15 mouse cellular contexts compared by ENCODE assay signal in the genomic region with DNA sequence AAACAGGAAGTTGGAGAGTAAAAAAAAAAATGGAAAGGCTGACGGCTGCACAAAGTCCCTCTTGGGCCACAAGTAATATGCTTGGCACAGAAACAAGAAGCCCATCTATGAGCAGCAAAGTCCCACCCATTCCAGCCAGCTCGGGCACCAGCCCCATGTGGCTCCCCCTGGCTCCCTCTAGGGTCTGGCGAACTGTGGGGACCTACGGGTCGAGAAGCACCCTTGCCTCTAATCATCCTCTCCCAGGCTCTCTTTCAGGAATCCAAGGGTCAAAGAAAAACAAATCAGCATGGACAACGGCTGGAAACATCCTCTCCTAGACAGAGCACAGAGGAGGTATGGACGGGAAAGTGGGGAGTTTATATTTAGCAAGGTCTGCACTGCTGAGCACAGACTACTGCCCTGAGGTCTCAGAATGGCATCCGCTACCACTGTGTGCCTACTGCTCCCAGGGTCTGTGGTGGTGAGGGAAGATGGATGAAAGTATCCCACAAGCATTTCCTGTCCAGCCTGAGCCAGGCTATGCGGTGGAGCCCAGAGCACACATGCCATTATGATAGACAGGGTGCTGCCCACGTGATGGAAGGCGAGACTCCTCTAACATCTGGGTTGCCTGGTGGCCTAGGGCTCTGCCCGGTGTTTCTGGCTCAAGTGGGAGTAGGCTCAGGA.
DNase-seq lines count a peak whose midpoint lies in the region; ATAC-seq and TF ChIP-seq lines count a peak whose summit lies in the region.
"Had no signal": no experiment of that assay in that cellular context is flagged by ENCODE, and none has a peak within 500 bp of the region (broad histone marks: within the 10 kb centered on the region; RNA-seq: fewer than 3 reads in every experiment).

No protein-coding gene starts in this region.

- H3K27me3 ChIP-seq in heart, embryonic 14.5 days (ENCODE audit: control insufficient read depth, insufficient read depth, low read length), result no peaks in the 10 kb centered on the region
- no peaks in the 10 kb centered on the region for H3K27me3 ChIP-seq in lung, postnatal 0 days (replicated peaks; ENCODE audit: insufficient read depth, low read length)
- H3K27me3 ChIP-seq in embryonic facial prominence, embryonic 15.5 days, result no peaks in the 10 kb centered on the region
- no peaks in the 10 kb centered on the region for H3K27me3 ChIP-seq in neural tube, embryonic 15.5 days (replicated peaks)
- H3K27me3 ChIP-seq: midbrain, embryonic 13.5 days; neural tube, embryonic 12.5 days had no signal

- ATAC-seq in heart, embryonic 14.5 days (ENCODE audit: insufficient number of reproducible peaks, insufficient read depth, low FRiP score, low read depth), result peak; percentile 47
- ATAC-seq in lung, postnatal 0 days, result peak; percentile 60
- peak; percentile 77; the same call in 1 of the 2 replicates for ATAC-seq in embryonic facial prominence, embryonic 15.5 days (ENCODE audit: insufficient number of reproducible peaks, low FRiP score, low TSS enrichment, low read depth)
- no peak for ATAC-seq in neural tube, embryonic 15.5 days (ENCODE audit: low FRiP score)
- ATAC-seq: midbrain, embryonic 13.5 days had no signal

- TF ChIP-seq CTCF in lung, postnatal 0 days (IDR thresholded peaks at IDR 0.05), result no peak

- H3K9me3 ChIP-seq in heart, embryonic 14.5 days (ENCODE audit: control insufficient read depth, low read length), result no peaks in the 10 kb centered on the region
- no peaks in the 10 kb centered on the region for H3K9me3 ChIP-seq in lung, postnatal 0 days (ENCODE audit: low read length)
- no peaks in the 10 kb centered on the region for H3K9me3 ChIP-seq in embryonic facial prominence, embryonic 15.5 days (replicated peaks)
- H3K9me3 ChIP-seq in neural tube, embryonic 15.5 days (replicated peaks), result no peaks in the 10 kb centered on the region
- H3K9me3 ChIP-seq: midbrain, embryonic 13.5 days; neural tube, embryonic 12.5 days had no signal

- no peak overlapping the region for H3K9ac ChIP-seq in heart, embryonic 14.5 days (ENCODE audit: low read length)
- H3K9ac ChIP-seq in lung, postnatal 0 days (replicated peaks; ENCODE audit: low read depth), result no peak overlapping the region
- H3K9ac ChIP-seq in embryonic facial prominence, embryonic 15.5 days, result no peak overlapping the region
- H3K9ac ChIP-seq in neural tube, embryonic 15.5 days (replicated peaks), result no peak overlapping the region
- H3K9ac ChIP-seq: midbrain, embryonic 13.5 days; neural tube, embryonic 12.5 days had no signal

- H3K4me1 ChIP-seq in heart, embryonic 14.5 days (ENCODE audit: control insufficient read depth in 2 of 2, insufficient read depth in 2 of 2, low read length in 2 of 2), result peaks cover 16 to 28% of the 10 kb centered on the region in 2 experiments
- H3K4me1 ChIP-seq in lung, postnatal 0 days (ENCODE audit: insufficient read depth, low read depth, low read length), result no peaks in the 10 kb centered on the region
- 0 out of 2 replicates have a peak, but pooled peaks cover 5% of the 10 kb centered on the region for H3K4me1 ChIP-seq in embryonic facial prominence, embryonic 15.5 days
- H3K4me1 ChIP-seq in neural tube, embryonic 15.5 days, result no peaks in the 10 kb centered on the region
- H3K4me1 ChIP-seq: neural tube, embryonic 12.5 days had no signal

- no peak overlapping the region for H3K4me3 ChIP-seq in heart, embryonic 14.5 days (ENCODE audit: control insufficient read depth in 1 of 2, insufficient read depth in 1 of 2, low read depth in 1 of 2, low read length in 2 of 2)
- no peak overlapping the region for H3K4me3 ChIP-seq in lung, postnatal 0 days (ENCODE audit: low read depth, low read length)
- no peak overlapping the region for H3K4me3 ChIP-seq in embryonic facial prominence, embryonic 15.5 days (replicated peaks)
- no peak overlapping the region for H3K4me3 ChIP-seq in neural tube, embryonic 15.5 days (replicated peaks)
- H3K4me3 ChIP-seq: erythroblast, embryonic 14.5 days; midbrain, embryonic 13.5 days; neural tube, embryonic 12.5 days had no signal

- H3K4me2 ChIP-seq in heart, embryonic 14.5 days (ENCODE audit: low read length), result peak overlapping the region; percentile 34
- H3K4me2 ChIP-seq in lung, postnatal 0 days (replicated peaks; ENCODE audit: low read depth, low read length), result no peak overlapping the region
- H3K4me2 ChIP-seq in embryonic facial prominence, embryonic 15.5 days (replicated peaks), result no peak overlapping the region
- no peak overlapping the region for H3K4me2 ChIP-seq in neural tube, embryonic 15.5 days
- H3K4me2 ChIP-seq: midbrain, embryonic 13.5 days; neural tube, embryonic 12.5 days had no signal

- H3K27ac ChIP-seq in heart, embryonic 14.5 days (replicated peaks in 1 of 2; ENCODE audit: control insufficient read depth in 1 of 2, insufficient read depth in 1 of 2, low read depth in 2 of 2, low read length in 2 of 2), result peak overlapping the region; percentile 58 to 72
- H3K27ac ChIP-seq in lung, postnatal 0 days (ENCODE audit: low read length), result no peak overlapping the region; the same call in 1 of the 2 replicates
- H3K27ac ChIP-seq in embryonic facial prominence, embryonic 15.5 days (replicated peaks), result peak overlapping the region; percentile 45; the same call in 1 of the 2 replicates
- peak overlapping the region; percentile 62; the same call in 1 of the 2 replicates for H3K27ac ChIP-seq in neural tube, embryonic 15.5 days (replicated peaks)
- H3K27ac ChIP-seq: midbrain, embryonic 13.5 days; neural tube, embryonic 12.5 days had no signal

- no peak for DNase-seq in heart, adult 9 months (ENCODE audit: low spot score in 2 of 2)
- no peak for DNase-seq in lung, postnatal 0 days (ENCODE audit: low spot score)
- no peak for DNase-seq in lung, adult 18-20 months
- no peak for DNase-seq in gastrocnemius, postnatal 14 days
- DNase-seq: adrenal gland, postnatal 25 days; cerebellum, postnatal 36 days; lung, adult 2 months; retina, postnatal 1 day; spleen, adult 18-20 months had no signal

- H3K36me3 ChIP-seq in heart, embryonic 14.5 days (ENCODE audit: control insufficient read depth, insufficient read depth, low read length), result no peaks in the 10 kb centered on the region
- no peaks in the 10 kb centered on the region for H3K36me3 ChIP-seq in lung, postnatal 0 days (ENCODE audit: insufficient read depth, low read length)
- no peaks in the 10 kb centered on the region for H3K36me3 ChIP-seq in embryonic facial prominence, embryonic 15.5 days
- no peaks in the 10 kb centered on the region for H3K36me3 ChIP-seq in neural tube, embryonic 15.5 days
- H3K36me3 ChIP-seq: midbrain, embryonic 13.5 days; neural tube, embryonic 12.5 days had no signal

- TF ChIP-seq EP300 in lung, postnatal 0 days (IDR thresholded peaks at IDR 0.05), result no peak

- WGBS in heart, embryonic 14.5 days, result 28% methylated on average over 12 of the region's 12 CpGs
- 47% methylated on average over 12 of the region's 12 CpGs for WGBS in lung, postnatal 0 days
- WGBS in embryonic facial prominence, embryonic 15.5 days, result 64% methylated on average over 12 of the region's 12 CpGs
- 83% methylated on average over 12 of the region's 12 CpGs for WGBS in neural tube, embryonic 15.5 days

- intact Hi-C loops in gastrocnemius, postnatal 14 days (cut with DNase I; ENCODE audit: low total_unique reads), result no loop called here
